Mouse (Mus musculus) olfactory bulb, adult 2 months (tissue): Measurements from ENCODE around the gene Mnd1.

Source experiments
- CTCF ChIP-seq: fragments of 200-500 bp; IDR thresholded peaks from 2 replicates; pipeline ENCODE4 v1.5.1; 2012; ENCODE audit warnings: low read depth, mild to moderate bottlenecking, low read length, moderate library complexity; ENCODE audit not compliant: insufficient read depth
- POLR2A ChIP-seq: fragments of 200-500 bp; IDR thresholded peaks from 2 replicates; pipeline ENCODE4 v1.6.1; 2012; ENCODE audit warnings: mild to moderate bottlenecking, low read depth, low read length, moderate library complexity; ENCODE audit not compliant: insufficient read depth

- TF ChIP-seq CTCF (no peak), POLR2A (no peak)
Observed at GRCm38 (mm10) chr3:84106106-84106505, 49.5 kb downstream of the Mnd1 start.
